Mouse (Mus musculus): ENCODE data around the gene B3gnt7. TPM values are rescaled to one million over a fixed set of nuclear protein-coding genes. Genes with fewer than 3 reads are reported as not detected.
A peak's percentile ranks its signal among the peaks of the same experiment; 100 is the strongest.

B3gnt7 gene
- polyA plus RNA-seq, 1 experiment from 2014 or later, result 5.9 TPM

DNA sequence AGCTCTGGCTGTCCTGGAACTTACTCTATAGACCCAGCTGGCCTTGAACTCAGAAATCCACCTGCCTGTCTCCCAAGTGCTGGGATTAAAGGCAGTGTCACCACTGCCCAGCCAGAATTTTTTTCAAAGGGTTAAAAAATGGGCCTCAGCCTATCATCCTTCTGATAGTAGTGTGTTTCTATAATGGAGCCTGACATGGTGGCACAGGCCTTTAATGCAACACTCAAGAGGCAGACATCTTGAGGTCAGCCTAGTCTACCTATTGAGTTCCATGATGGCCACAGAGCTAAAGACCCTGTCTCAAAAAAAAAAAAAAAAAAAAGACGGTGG lies 45.0 kb downstream of the B3gnt7 start:
- TF ChIP-seq EP300 (IDR thresholded peaks at IDR 0.05) (no peak), CTCF (IDR thresholded peaks at IDR 0.05) (no peak)
- H3K27me3 ChIP-seq (replicated peaks; ENCODE audit: insufficient read depth, low read length), result no peaks in the 10 kb centered on the region
- no peak overlapping the region for H3K9ac ChIP-seq (replicated peaks; ENCODE audit: low read depth)
- DNase-seq (ENCODE audit: low spot score) (no peak), ATAC-seq (no peak)
- H3K4me1 ChIP-seq (ENCODE audit: insufficient read depth, low read depth, low read length), result no peaks in the 10 kb centered on the region
- H3K36me3 ChIP-seq (ENCODE audit: insufficient read depth, low read length), result peaks cover 21% of the 10 kb centered on the region; the same call in 1 of the 2 replicates
- H3K27ac ChIP-seq (ENCODE audit: low read length), result no peak overlapping the region
- no peak overlapping the region for H3K4me3 ChIP-seq (ENCODE audit: low read depth, low read length)
- 43% methylated on average over 1 of the region's 1 CpGs for WGBS
- H3K9me3 ChIP-seq (ENCODE audit: low read length), result no peaks in the 10 kb centered on the region
- H3K4me2 ChIP-seq (replicated peaks; ENCODE audit: low read depth, low read length), result no peak overlapping the region

- no peak for TF ChIP-seq EP300 (IDR thresholded peaks at IDR 0.05)
- WGBS, result 33% methylated on average over 1 of the region's 1 CpGs
- H3K9me3 ChIP-seq (ENCODE audit: low read length), result no peaks in the 10 kb centered on the region
- H3K4me3 ChIP-seq (ENCODE audit: low read depth, low read length), result no peak overlapping the region
- DNase-seq (ENCODE audit: low spot score) (no peak), ATAC-seq (no peak)
- H3K27me3 ChIP-seq (replicated peaks; ENCODE audit: insufficient read depth, low read length), result no peaks in the 10 kb centered on the region
- H3K4me1 ChIP-seq (ENCODE audit: insufficient read depth, low read depth, low read length), result no peaks in the 10 kb centered on the region
- H3K4me2 ChIP-seq (replicated peaks; ENCODE audit: low read depth, low read length), result no peak overlapping the region
- no peak overlapping the region for H3K9ac ChIP-seq (replicated peaks; ENCODE audit: low read depth)
- H3K27ac ChIP-seq (ENCODE audit: low read length), result no peak overlapping the region
- peaks cover 24% of the 10 kb centered on the region; the same call in 1 of the 2 replicates for H3K36me3 ChIP-seq (ENCODE audit: insufficient read depth, low read length)
These were observed 45.5 kb downstream of the B3gnt7 start for GRCm38 (mm10) chr1:86348083-86348482.

DNA sequence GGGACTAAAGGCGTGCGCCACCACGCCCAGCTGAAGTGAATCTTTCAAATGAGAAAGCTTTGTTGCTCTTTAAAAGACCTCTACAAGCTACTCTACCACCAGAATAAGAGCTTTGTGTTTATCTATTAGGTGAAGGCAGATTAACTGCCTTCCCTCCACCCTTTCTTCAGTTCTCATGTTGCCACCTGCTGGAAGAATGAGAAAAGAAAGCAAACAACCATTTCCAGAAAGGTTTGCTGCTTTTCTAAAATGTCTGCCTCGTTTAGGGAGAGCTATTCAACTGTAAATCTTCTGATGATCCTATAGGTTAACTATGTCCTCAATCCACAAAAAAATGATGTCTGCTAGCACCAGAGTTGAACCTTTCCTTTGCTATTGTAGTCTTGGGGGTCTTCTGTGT lies 46.2 kb downstream of the B3gnt7 start:
- 70% methylated on average over 4 of the region's 4 CpGs for WGBS
- H3K4me1 ChIP-seq (ENCODE audit: insufficient read depth, low read depth, low read length), result no peaks in the 10 kb centered on the region
- no peak for DNase-seq (ENCODE audit: low spot score)
- H3K9me3 ChIP-seq (ENCODE audit: low read length), result no peaks in the 10 kb centered on the region
- no peak overlapping the region for H3K4me2 ChIP-seq (replicated peaks; ENCODE audit: low read depth, low read length)
- H3K9ac ChIP-seq (replicated peaks; ENCODE audit: low read depth), result no peak overlapping the region
- no peak overlapping the region for H3K27ac ChIP-seq (ENCODE audit: low read length)
- H3K27me3 ChIP-seq (replicated peaks; ENCODE audit: insufficient read depth, low read length), result no peaks in the 10 kb centered on the region
- no peak overlapping the region for H3K4me3 ChIP-seq (ENCODE audit: low read depth, low read length)
- peak; percentile 31; the same call in 1 of the 2 replicates for TF ChIP-seq CTCF (IDR thresholded peaks at IDR 0.05)
- no peak for TF ChIP-seq EP300 (IDR thresholded peaks at IDR 0.05)
- peaks cover 24% of the 10 kb centered on the region; the same call in 1 of the 2 replicates for H3K36me3 ChIP-seq (ENCODE audit: insufficient read depth, low read length)
- ATAC-seq, result no peak

DNA sequence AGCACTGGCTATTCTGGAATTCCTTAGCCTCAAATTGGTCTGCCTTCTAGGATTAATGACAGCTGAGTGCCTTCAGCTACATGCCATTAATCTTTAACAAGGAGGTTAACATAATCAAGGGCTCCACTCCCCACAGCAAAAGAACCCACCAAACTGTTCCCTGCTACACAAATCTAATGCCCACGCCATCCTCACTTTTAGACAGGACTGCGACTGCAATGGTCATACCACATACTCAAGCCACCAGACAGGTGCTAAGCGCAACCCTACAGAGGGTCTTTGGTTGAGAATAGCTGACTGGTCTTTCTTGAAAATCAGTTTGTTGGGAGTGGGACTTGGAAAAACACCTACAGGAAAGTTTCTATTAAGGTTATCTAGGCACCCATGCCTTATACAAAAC lies 46.6 kb downstream of the B3gnt7 start:
- Histone ChIP-seq H3K4me2 (replicated peaks; ENCODE audit: low read depth, low read length) (no peak overlapping the region), H3K27ac (ENCODE audit: low read length) (no peak overlapping the region), H3K9ac (replicated peaks; ENCODE audit: low read depth) (no peak overlapping the region), H3K9me3 (ENCODE audit: low read length) (no peaks in the 10 kb centered on the region), H3K4me1 (ENCODE audit: insufficient read depth, low read depth, low read length) (no peaks in the 10 kb centered on the region), H3K36me3 (ENCODE audit: insufficient read depth, low read length) (peaks cover 28% of the 10 kb centered on the region; the same call in 1 of the 2 replicates), H3K27me3 (replicated peaks; ENCODE audit: insufficient read depth, low read length) (no peaks in the 10 kb centered on the region), H3K4me3 (ENCODE audit: low read depth, low read length) (no peak overlapping the region)
- no peak for ATAC-seq
- 94% methylated on average over 3 of the region's 3 CpGs for WGBS
- no peak for TF ChIP-seq CTCF (IDR thresholded peaks at IDR 0.05)
- TF ChIP-seq EP300 (IDR thresholded peaks at IDR 0.05), result no peak
- no peak for DNase-seq (ENCODE audit: low spot score)

- Histone ChIP-seq H3K4me3 (ENCODE audit: low read depth, low read length) (no peak overlapping the region), H3K36me3 (ENCODE audit: insufficient read depth, low read length) (peaks cover 32% of the 10 kb centered on the region; the same call in 1 of the 2 replicates), H3K27me3 (replicated peaks; ENCODE audit: insufficient read depth, low read length) (no peaks in the 10 kb centered on the region), H3K27ac (ENCODE audit: low read length) (no peak overlapping the region), H3K4me1 (ENCODE audit: insufficient read depth, low read depth, low read length) (no peaks in the 10 kb centered on the region), H3K4me2 (replicated peaks; ENCODE audit: low read depth, low read length) (no peak overlapping the region), H3K9me3 (ENCODE audit: low read length) (no peaks in the 10 kb centered on the region), H3K9ac (replicated peaks; ENCODE audit: low read depth) (no peak overlapping the region)
- DNase-seq (ENCODE audit: low spot score) (no peak), ATAC-seq (no peak)
- WGBS, result 97% methylated on average over 1 of the region's 1 CpGs
- TF ChIP-seq EP300 (IDR thresholded peaks at IDR 0.05) (no peak), CTCF (IDR thresholded peaks at IDR 0.05) (no peak)
These were observed 47.1 kb downstream of the B3gnt7 start for GRCm38 (mm10) chr1:86349696-86350095.

GRCm38 (mm10) chr1:86350576-86350975 lies 47.9 kb downstream of the B3gnt7 start:
- Histone ChIP-seq H3K4me1 (ENCODE audit: insufficient read depth, low read depth, low read length) (no peaks in the 10 kb centered on the region), H3K27ac (ENCODE audit: low read length) (no peak overlapping the region), H3K9me3 (ENCODE audit: low read length) (no peaks in the 10 kb centered on the region), H3K27me3 (replicated peaks; ENCODE audit: insufficient read depth, low read length) (no peaks in the 10 kb centered on the region), H3K9ac (replicated peaks; ENCODE audit: low read depth) (no peak overlapping the region), H3K4me2 (replicated peaks; ENCODE audit: low read depth, low read length) (no peak overlapping the region), H3K4me3 (ENCODE audit: low read depth, low read length) (no peak overlapping the region), H3K36me3 (ENCODE audit: insufficient read depth, low read length) (peaks cover 35% of the 10 kb centered on the region; the same call in 1 of the 2 replicates)
- no peak for DNase-seq (ENCODE audit: low spot score)
- 92% methylated on average over 8 of the region's 8 CpGs for WGBS
- TF ChIP-seq EP300 (IDR thresholded peaks at IDR 0.05) (no peak), CTCF (IDR thresholded peaks at IDR 0.05) (no peak)
- ATAC-seq, result no peak

DNA sequence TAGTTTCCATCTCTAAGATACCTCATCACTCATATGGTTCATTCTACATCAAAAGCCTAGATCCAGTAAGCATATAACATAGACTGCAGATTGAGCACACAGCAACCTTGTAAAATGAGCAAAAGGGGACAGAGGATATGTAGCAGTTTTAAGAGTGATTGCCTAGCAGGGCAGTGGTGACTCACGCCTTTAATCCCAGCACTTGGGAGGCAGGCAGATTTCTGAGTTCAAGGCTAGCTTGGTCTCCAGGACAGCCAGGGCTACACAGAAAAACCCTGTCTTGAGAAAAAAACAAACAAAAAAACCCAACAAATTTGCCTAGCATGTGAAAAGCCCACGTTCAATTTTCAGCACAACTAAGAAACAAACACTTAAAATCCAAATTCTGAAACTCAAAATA lies 51.6 kb downstream of the B3gnt7 start:
- no peak overlapping the region for H3K4me3 ChIP-seq (ENCODE audit: low read depth, low read length)
- peaks cover 47% of the 10 kb centered on the region; the same call in 1 of the 2 replicates for H3K36me3 ChIP-seq (ENCODE audit: insufficient read depth, low read length)
- ATAC-seq, result no peak
- TF ChIP-seq EP300 (IDR thresholded peaks at IDR 0.05) (no peak), CTCF (IDR thresholded peaks at IDR 0.05) (no peak)
- H3K27ac ChIP-seq (ENCODE audit: low read length), result no peak overlapping the region
- no peak overlapping the region for H3K4me2 ChIP-seq (replicated peaks; ENCODE audit: low read depth, low read length)
- 83% methylated on average over 2 of the region's 2 CpGs for WGBS
- no peaks in the 10 kb centered on the region for H3K9me3 ChIP-seq (ENCODE audit: low read length)
- no peak overlapping the region for H3K9ac ChIP-seq (replicated peaks; ENCODE audit: low read depth)
- H3K4me1 ChIP-seq (ENCODE audit: insufficient read depth, low read depth, low read length), result no peaks in the 10 kb centered on the region; the same call in 1 of the 2 replicates
- H3K27me3 ChIP-seq (replicated peaks; ENCODE audit: insufficient read depth, low read length), result no peaks in the 10 kb centered on the region
- no peak for DNase-seq (ENCODE audit: low spot score)

Small RNA genes lying within 50 kb of the gene (microRNA-seq; reads per million reads assigned to microRNA genes)
- 21.1 reads per million, percentile 30 among the genes with 10 or more reads in this experiment for gene mmu-mir-3535

Other genes with a start within 250 kb of the B3gnt7 start
- 85.1 and 86.2 TPM in 2 replicates for gene Psmd1, start 238.4 kb upstream of the B3gnt7 start, polyA plus RNA-seq (2015; fragmentation: Nextera tagmentation; extraction: Ambion mirVana)
- gene Htr2b, start 190.9 kb upstream of the B3gnt7 start, polyA plus RNA-seq (2015; fragmentation: Nextera tagmentation; extraction: Ambion mirVana), result 1.0 and 1.2 TPM in 2 replicates
- gene Gm21972, start 169.2 kb upstream of the B3gnt7 start, polyA plus RNA-seq (2015; fragmentation: Nextera tagmentation; extraction: Ambion mirVana), result 0.16 TPM in 1 of 2 replicates, not detected in the other
- 8.7 and 9.8 TPM in 2 replicates for gene Armc9, start 148.1 kb upstream of the B3gnt7 start, polyA plus RNA-seq (2015; fragmentation: Nextera tagmentation; extraction: Ambion mirVana)
- gene Ncl, start 56.6 kb downstream of the B3gnt7 start, polyA plus RNA-seq (2015; fragmentation: Nextera tagmentation; extraction: Ambion mirVana), result 139 and 140 TPM in 2 replicates
- gene Nmur1, start 123.4 kb downstream of the B3gnt7 start, polyA plus RNA-seq (2015; fragmentation: Nextera tagmentation; extraction: Ambion mirVana), result 1.3 and 2.1 TPM in 2 replicates
- gene Tex44, start 123.5 kb downstream of the B3gnt7 start, polyA plus RNA-seq (2015; fragmentation: Nextera tagmentation; extraction: Ambion mirVana), result not detected in 2 replicates
- 1,264 and 1,361 TPM in 2 replicates for gene Ptma, start 223.9 kb downstream of the B3gnt7 start, polyA plus RNA-seq (2015; fragmentation: Nextera tagmentation; extraction: Ambion mirVana)